Mouse (Mus musculus) stomach, embryonic 14.5 days (tissue): ENCODE data around the gene Prkca. TPM values are rescaled to one million over a fixed set of nuclear protein-coding genes. Genes with fewer than 3 reads are reported as not detected.

Experiments used
- ATAC-seq: fragments of 200-750 bp; cut with Nextera tagmentation; 2 replicates; pipeline ENCODE4 v1.8.0; 2017; ENCODE audit warnings: low read depth, moderate TSS enrichment; ENCODE audit not compliant: insufficient number of reproducible peaks, insufficient read depth, low FRiP score
- H3K27ac ChIP-seq: fragments of 300-500 bp; sonication (generic); 2 replicates; pipeline ENCODE4 v1.5.1; 2014; ENCODE audit warnings: mild to moderate bottlenecking, low read length, moderate library complexity, mixed read lengths
- H3K27me3 ChIP-seq: fragments of 300-500 bp; sonication (generic); 2 replicates; pipeline ENCODE4 v1.6.1; 2014; ENCODE audit warnings: low read length, control low read depth, mixed read lengths; ENCODE audit not compliant: control insufficient read depth, insufficient read depth
- H3K36me3 ChIP-seq: fragments of 300-500 bp; sonication (generic); 2 replicates; pipeline ENCODE4 v1.6.1; 2014; ENCODE audit warnings: mild to moderate bottlenecking, control low read depth, low read length, moderate library complexity, mixed read lengths; ENCODE audit not compliant: control insufficient read depth, insufficient read depth
- H3K4me1 ChIP-seq: fragments of 300-500 bp; sonication (generic); 2 replicates; pipeline ENCODE4 v1.6.1; 2014; ENCODE audit warnings: low read length, control low read depth, mixed read lengths; ENCODE audit not compliant: control insufficient read depth, insufficient read depth
- H3K4me2 ChIP-seq: fragments of 300-500 bp; sonication (generic); replicated peaks from 2 replicates; pipeline ENCODE4 v1.6.1; 2014; ENCODE audit warnings: low read depth, low read length, control low read depth
- H3K4me3 ChIP-seq: fragments of 300-500 bp; sonication (generic); 2 replicates; pipeline ENCODE4 v1.5.1; 2014; ENCODE audit warnings: low read depth, low read length, control low read depth
- H3K9ac ChIP-seq: fragments of 300-500 bp; sonication (generic); replicated peaks from 2 replicates; pipeline ENCODE4 v1.6.1; 2014; ENCODE audit warnings: low read depth, mild to moderate bottlenecking, control low read depth, low read length, moderate library complexity, mixed read lengths
- H3K9me3 ChIP-seq: fragments of 300-500 bp; sonication (generic); 2 replicates; pipeline ENCODE4 v1.6.1; 2016; ENCODE audit warnings: low read depth, low read length, control low read depth; ENCODE audit not compliant: control insufficient read depth
- WGBS: fragments of 180-500 bp; shearing (Covaris S2); extraction: QIAGEN DNeasy Blood & Tissue Kit; methylation state at CpG from one replicate; pipeline ENCODE4 v1.1.7; 2014; 5-methylcytosine and 5-hydroxymethylcytosine counted together
- polyA plus RNA-seq: library from polyadenylated mRNA; unstranded; fragments of >200 nt; fragmentation: Nextera tagmentation; extraction: Ambion mirVana; gene quantifications from 2 replicates; pipeline ENCODE4 v1.2.1, GENCODE M21; 2014

Gene Prkca
- polyA plus RNA-seq, 1 experiment from 2014 or later: 8.6 TPM

GRCm38 (mm10) chr11:108268421-108269322, 75.1 kb downstream of the Prkca start:
- Histone ChIP-seq H3K4me1 (peaks cover 14% of the 10 kb centered on the region; the same call in 1 of the 2 replicates), H3K9me3 (no peaks in the 10 kb centered on the region), H3K36me3 (no peaks in the 10 kb centered on the region), H3K4me2 (no peak overlapping the region), H3K27ac (no peak overlapping the region), H3K4me3 (no peak overlapping the region), H3K27me3 (no peaks in the 10 kb centered on the region), H3K9ac (no peak overlapping the region)
- ATAC-seq: no peak
- WGBS: 60% methylated on average over 12 of the region's 12 CpGs

- Histone ChIP-seq H3K4me2 (no peak overlapping the region), H3K36me3 (no peaks in the 10 kb centered on the region), H3K9me3 (no peaks in the 10 kb centered on the region), H3K27ac (no peak overlapping the region), H3K4me3 (no peak overlapping the region), H3K27me3 (no peaks in the 10 kb centered on the region), H3K4me1 (peaks cover 14% of the 10 kb centered on the region; the same call in 1 of the 2 replicates), H3K9ac (no peak overlapping the region)
- 70% methylated on average over 7 of the region's 7 CpGs for WGBS
- ATAC-seq: no peak
These were observed 75.9 kb downstream of the Prkca start for GRCm38 (mm10) chr11:108267825-108268224.

DNA sequence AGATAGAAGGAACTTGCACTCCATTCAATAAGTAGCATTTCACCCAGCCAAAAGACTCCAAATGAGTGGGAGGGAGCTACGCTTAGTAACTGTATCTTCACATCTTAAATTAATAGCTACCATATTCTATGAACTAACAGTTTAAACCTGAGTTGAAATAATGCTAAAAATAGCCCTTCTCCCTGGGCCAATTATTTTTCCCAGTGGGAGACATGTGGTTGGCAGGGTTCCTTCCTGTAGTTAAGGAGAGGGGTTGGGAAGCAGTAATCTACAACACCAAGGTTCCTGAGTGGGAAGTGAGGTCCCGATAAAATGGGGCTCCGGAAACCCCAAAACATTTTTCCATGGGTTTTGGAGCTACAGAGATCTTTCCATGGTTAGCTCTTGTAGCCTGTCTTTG, 76.7 kb downstream of the Prkca start:
- no peak overlapping the region for H3K27ac ChIP-seq
- H3K4me2 ChIP-seq: no peak overlapping the region
- peaks cover 14% of the 10 kb centered on the region; the same call in 1 of the 2 replicates for H3K4me1 ChIP-seq
- no peaks in the 10 kb centered on the region for H3K9me3 ChIP-seq
- no peaks in the 10 kb centered on the region for H3K36me3 ChIP-seq
- 78% methylated on average over 3 of the region's 3 CpGs for WGBS
- no peak overlapping the region for H3K9ac ChIP-seq
- no peaks in the 10 kb centered on the region for H3K27me3 ChIP-seq
- no peak overlapping the region for H3K4me3 ChIP-seq
- ATAC-seq: no peak

DNA sequence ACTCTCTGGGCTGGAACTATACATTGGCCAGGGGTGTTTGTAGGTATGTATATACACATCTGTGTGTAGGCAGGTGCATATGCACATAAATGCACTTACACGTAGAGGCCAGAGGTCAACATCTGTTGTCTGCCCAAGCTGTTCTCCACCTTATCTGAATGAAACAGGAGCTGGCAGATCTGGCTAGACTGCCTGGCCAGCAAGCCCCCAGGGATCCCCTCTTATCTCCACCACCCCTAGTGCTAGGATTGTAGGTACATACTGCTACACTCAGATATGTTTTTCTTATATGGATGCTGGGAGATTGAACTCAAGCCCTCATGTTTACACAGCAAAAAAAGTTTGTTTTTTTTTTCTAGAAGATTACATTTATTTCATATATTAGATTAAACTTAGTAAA, 79.9 kb downstream of the Prkca start:
- ATAC-seq: no peak
- no peak overlapping the region for H3K9ac ChIP-seq
- no peaks in the 10 kb centered on the region for H3K36me3 ChIP-seq
- no peaks in the 10 kb centered on the region for H3K27me3 ChIP-seq
- H3K4me2 ChIP-seq: no peak overlapping the region
- 62% methylated on average over 1 of the region's 1 CpGs for WGBS
- H3K9me3 ChIP-seq: no peaks in the 10 kb centered on the region
- H3K4me1 ChIP-seq: peaks cover 8% of the 10 kb centered on the region; the same call in 1 of the 2 replicates
- H3K27ac ChIP-seq: no peak overlapping the region
- no peak overlapping the region for H3K4me3 ChIP-seq

- no peak overlapping the region for H3K4me3 ChIP-seq
- H3K4me2 ChIP-seq: no peak overlapping the region
- H3K9ac ChIP-seq: no peak overlapping the region
- H3K27me3 ChIP-seq: no peaks in the 10 kb centered on the region
- ATAC-seq: no peak
- H3K27ac ChIP-seq: no peak overlapping the region
- no peaks in the 10 kb centered on the region for H3K9me3 ChIP-seq
- no peaks in the 10 kb centered on the region for H3K36me3 ChIP-seq
- WGBS: 71% methylated on average over 3 of the region's 3 CpGs
- H3K4me1 ChIP-seq: peaks cover 13% of the 10 kb centered on the region
These were observed 80.3 kb downstream of the Prkca start for GRCm38 (mm10) chr11:108263406-108263805.

- Histone ChIP-seq H3K4me1 (peaks cover 11% of the 10 kb centered on the region), H3K27me3 (no peaks in the 10 kb centered on the region), H3K4me3 (no peak overlapping the region), H3K36me3 (no peaks in the 10 kb centered on the region), H3K27ac (no peak overlapping the region), H3K9me3 (no peaks in the 10 kb centered on the region), H3K9ac (no peak overlapping the region), H3K4me2 (no peak overlapping the region)
- ATAC-seq: no peak
- WGBS: 42% methylated on average over 7 of the region's 7 CpGs
These were observed 82.0 kb downstream of the Prkca start for GRCm38 (mm10) chr11:108261751-108262160.

GRCm38 (mm10) chr11:108260775-108261517, 82.8 kb downstream of the Prkca start:
- ATAC-seq: no peak
- no peak overlapping the region for H3K27ac ChIP-seq
- H3K9me3 ChIP-seq: no peaks in the 10 kb centered on the region
- H3K9ac ChIP-seq: no peak overlapping the region
- peaks cover 11% of the 10 kb centered on the region for H3K4me1 ChIP-seq
- WGBS: 70% methylated on average over 6 of the region's 6 CpGs
- no peaks in the 10 kb centered on the region for H3K36me3 ChIP-seq
- H3K4me3 ChIP-seq: no peak overlapping the region
- H3K4me2 ChIP-seq: no peak overlapping the region
- no peaks in the 10 kb centered on the region for H3K27me3 ChIP-seq

DNA sequence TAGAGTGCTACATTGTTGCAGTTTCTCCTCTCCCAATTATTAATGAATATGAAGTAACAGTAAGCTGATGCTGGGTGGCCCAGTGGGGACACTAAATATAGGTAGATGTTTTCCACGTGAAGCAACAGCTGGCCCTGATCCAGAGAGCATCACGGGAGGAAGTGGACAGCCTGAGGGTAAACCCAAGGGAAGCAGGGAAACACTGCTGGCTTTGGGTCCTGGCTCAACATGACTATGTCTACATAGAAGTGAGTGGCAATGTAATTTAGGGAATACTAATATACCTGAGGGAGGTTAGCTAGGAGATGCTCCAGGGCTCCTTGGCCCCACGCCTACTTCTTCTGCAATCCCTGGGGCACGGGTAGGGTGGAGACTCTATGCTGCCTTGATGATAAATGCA, 84.3 kb downstream of the Prkca start:
- no peak overlapping the region; the same call in 1 of the 2 replicates for H3K27ac ChIP-seq
- H3K36me3 ChIP-seq: no peaks in the 10 kb centered on the region
- ATAC-seq: no peak
- H3K4me1 ChIP-seq: peaks cover 11% of the 10 kb centered on the region
- H3K9ac ChIP-seq: no peak overlapping the region
- no peaks in the 10 kb centered on the region for H3K27me3 ChIP-seq
- 51% methylated on average over 4 of the region's 4 CpGs for WGBS
- H3K4me3 ChIP-seq: no peak overlapping the region
- no peak overlapping the region for H3K4me2 ChIP-seq
- H3K9me3 ChIP-seq: no peaks in the 10 kb centered on the region
